Mouse (Mus musculus) thymus, postnatal 0 days (tissue): Measurements from ENCODE around the gene AU018091. TPM values are rescaled to one million over a fixed set of nuclear protein-coding genes. Genes with fewer than 3 reads are reported as not detected.
"Not testable (repeated sequence)": the region's sequence is repeated elsewhere in the genome, so short reads cannot be mapped to it uniquely, and the experiment has no call there.

Experiments
- DNase-seq: peaks from one replicate; pipeline ENCODE4 v3.0.0-alpha.2; 2015; ENCODE audit warnings: low spot score
- microRNA counts: library from miRNA; unstranded; fragments of <30 nt; microRNA quantifications from one replicate; lab custom pipeline; 2015
- microRNA-seq: library from miRNA; unstranded; fragments of <30 nt; microRNA quantifications from one replicate; pipeline ENCODE4, GENCODE M21; 2016; ENCODE audit warnings: borderline number of aligned reads
- polyA plus RNA-seq: library from polyadenylated mRNA; unstranded; fragments of >200 nt; fragmentation: Nextera tagmentation; extraction: Ambion mirVana; gene quantifications from 2 replicates; pipeline ENCODE4 v1.2.1, GENCODE M21; 2015

The AU018091 gene
- polyA plus RNA-seq, 1 experiment from 2014 or later, result not detected

GRCm38 (mm10) chr7:3168296-3168695 is 707 bp downstream of the AU018091 start:
- DNase-seq, result no peak

- no peak for DNase-seq
These were observed 2.7 kb downstream of the AU018091 start for GRCm38 (mm10) chr7:3166270-3166669.

GRCm38 (mm10) chr7:3164991-3165390 is 4.0 kb downstream of the AU018091 start:
- DNase-seq, result no peak

- no peak for DNase-seq
These were observed 4.6 kb downstream of the AU018091 start for GRCm38 (mm10) chr7:3164381-3164780.

- no peak for DNase-seq
These were observed 18.6 kb downstream of the AU018091 start for GRCm38 (mm10) chr7:3150376-3150775.

- no peak for DNase-seq
These were observed 22.9 kb downstream of the AU018091 start for GRCm38 (mm10) chr7:3146072-3146471.

- no peak for DNase-seq
These were observed 25.7 kb downstream of the AU018091 start for GRCm38 (mm10) chr7:3143329-3143728.

- no peak for DNase-seq
These were observed 33.4 kb downstream of the AU018091 start for GRCm38 (mm10) chr7:3135606-3136005.

GRCm38 (mm10) chr7:3134654-3135053 is 34.3 kb downstream of the AU018091 start:
- DNase-seq, result no peak

GRCm38 (mm10) chr7:3130342-3130741 is 38.7 kb downstream of the AU018091 start:
- no peak for DNase-seq

- not testable (repeated sequence) for DNase-seq
These were observed 40.4 kb downstream of the AU018091 start for GRCm38 (mm10) chr7:3128564-3128963.

- DNase-seq, result not testable (repeated sequence)
These were observed 57.8 kb downstream of the AU018091 start for GRCm38 (mm10) chr7:3111193-3111592.

GRCm38 (mm10) chr7:3106516-3107077 is 62.4 kb downstream of the AU018091 start:
- not testable (repeated sequence) for DNase-seq

MicroRNA genes within 50 kb of the gene (microRNA counts, 519-probe panel; counts per million panel counts)
- 473 counts per million, percentile 71 among the panel's probes with 10 or more counts for microRNA mmu-miR-290-3p (lab: Ali Mortazavi, UCI)
- microRNA mmu-miR-290-5p (lab: Ali Mortazavi, UCI), result 473 counts per million, percentile 71 among the panel's probes with 10 or more counts
- 473 counts per million, percentile 71 among the panel's probes with 10 or more counts for microRNA mmu-miR-291a-3p (lab: Ali Mortazavi, UCI)
- microRNA mmu-miR-291a-5p (lab: Ali Mortazavi, UCI), result 473 counts per million, percentile 71 among the panel's probes with 10 or more counts
- 473 counts per million, percentile 71 among the panel's probes with 10 or more counts for microRNA mmu-miR-292-5p (lab: Ali Mortazavi, UCI)

Small RNA genes lying within 50 kb of the gene (microRNA-seq; reads per million reads assigned to microRNA genes)
- gene Mir290a (not detected), gene Mir290b (not detected), gene Mir291a (2.1 reads per million), gene Mir292 (not detected), gene Mir292b (not detected)

Other genes with a start within 250 kb of the AU018091 start
- gene Nlrp12, start 80.5 kb upstream of the AU018091 start, polyA plus RNA-seq, result 0.03 TPM in 1 of 2 replicates, not detected in the other
- 11.6 and 12.1 TPM in 2 replicates for gene Myadm, start 119.9 kb upstream of the AU018091 start, polyA plus RNA-seq
- 0.59 TPM in 1 of 2 replicates, not detected in the other for gene Prkcg, start 120.0 kb upstream of the AU018091 start, polyA plus RNA-seq
- 0.09 and 0.27 TPM in 2 replicates for gene Cacng7, start 163.8 kb upstream of the AU018091 start, polyA plus RNA-seq
- gene Cacng8, start 221.5 kb upstream of the AU018091 start, polyA plus RNA-seq, result 0.35 and 0.73 TPM in 2 replicates